Mouse (Mus musculus) frontal cortex, adult 2 months (tissue): ENCODE results near the gene Olfr1116. TPM values are rescaled to one million over a fixed set of nuclear protein-coding genes. Genes with fewer than 3 reads are reported as not detected.
"Not testable (repeated sequence)": the region's sequence is repeated elsewhere in the genome, so short reads cannot be mapped to it uniquely, and the experiment has no call there.

ENCODE experiments used
- DNase-seq, 2 experiments: peaks; one replicate each; pipeline ENCODE4 v3.0.0; 2022; ENCODE audit warnings: low spot score in 1 of 2; ENCODE audit errors: extremely low spot score in 1 of 2
- polyA plus RNA-seq: library from polyadenylated mRNA; depleted of rRNA; stranded (reverse); fragments of >200 nt; gene quantifications from 2 replicates; pipeline ENCODE4 v1.2.3, GENCODE M21; 2012; rRNA removed

The Olfr1116 gene
- polyA plus RNA-seq: not detected in 2 replicates

DNA sequence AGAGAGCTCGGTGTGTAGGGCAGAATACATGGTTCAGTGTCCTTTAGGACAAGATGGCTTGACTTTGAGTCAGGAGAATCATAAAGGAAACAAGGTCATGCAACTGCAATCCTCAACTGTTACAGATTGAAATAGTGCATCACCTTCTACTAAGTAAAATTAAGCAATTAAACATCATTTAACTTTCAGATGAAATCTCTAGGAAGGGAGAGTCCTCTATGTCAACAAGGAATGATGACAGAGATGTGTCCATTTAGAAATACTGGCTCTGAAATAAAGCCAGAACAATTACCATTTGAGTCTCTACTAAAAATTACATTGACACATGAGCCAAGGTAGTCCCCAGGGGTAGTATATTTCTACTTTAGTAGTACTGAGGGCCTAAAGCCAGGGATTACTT, at the start of gene Olfr1116:
Gene Olfr1116 (plus strand): TSS at position 301 of the 400 bp plus-strand sequence.
- DNase-seq: no peak

DNA sequence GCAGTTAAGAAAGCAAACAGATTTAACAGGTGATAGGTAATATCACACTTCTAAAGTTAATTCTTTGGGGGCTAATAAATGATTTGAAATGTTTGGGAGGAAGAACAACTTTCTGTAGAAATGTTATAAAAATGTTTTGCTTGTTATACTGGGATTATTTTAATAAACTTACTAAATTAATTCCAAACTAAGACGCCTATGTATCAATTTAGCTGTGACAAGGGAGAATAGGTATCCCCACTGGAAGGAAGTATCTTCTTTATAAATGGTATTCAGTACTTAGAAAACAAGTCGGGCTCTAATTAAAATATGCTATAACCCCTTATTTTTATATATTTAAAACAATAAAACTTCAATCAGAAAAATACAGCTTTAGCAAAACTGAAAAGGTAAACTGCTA, 19.6 kb upstream of the Olfr1116 start, which contains the start of gene Olfr1115:
Gene Olfr1115 (plus strand): TSS at position 301 of the 400 bp plus-strand sequence.
- no peak for DNase-seq

GRCm38 (mm10) chr2:87293977-87294376, 26.6 kb downstream of the Olfr1116 start:
- not testable (repeated sequence) for DNase-seq

- DNase-seq: no peak
These were observed 39.9 kb downstream of the Olfr1116 start, which contains the start of gene Olfr1118 for GRCm38 (mm10) chr2:87307281-87307680. TSS of gene Olfr1118 (plus strand) at chr2:87307581.

Other genes with a start within 250 kb of the Olfr1116 start
- 0.15 TPM in 1 of 2 replicates, not detected in the other for gene Olfr1104, start 240.5 kb upstream of the Olfr1116 start, polyA plus RNA-seq
- not detected in 2 replicates for gene Olfr1105, start 231.0 kb upstream of the Olfr1116 start, polyA plus RNA-seq
- gene Olfr1106, start 215.3 kb upstream of the Olfr1116 start, polyA plus RNA-seq: 0.23 TPM in 1 of 2 replicates, not detected in the other
- gene Olfr1107, start 191.7 kb upstream of the Olfr1116 start, polyA plus RNA-seq: not detected in 2 replicates
- not detected in 2 replicates for gene Olfr1109, start 171.5 kb upstream of the Olfr1116 start, polyA plus RNA-seq
- gene Olfr259, start 153.0 kb upstream of the Olfr1116 start, polyA plus RNA-seq: not detected in 2 replicates
- 0.04 TPM in 1 of 2 replicates, not detected in the other for gene Olfr1110, start 127.2 kb upstream of the Olfr1116 start, polyA plus RNA-seq
- gene Olfr1111, start 114.9 kb upstream of the Olfr1116 start, polyA plus RNA-seq: not detected in 2 replicates
- gene Olfr1112, start 79.7 kb upstream of the Olfr1116 start, polyA plus RNA-seq: not detected in 2 replicates
- not detected in 2 replicates for gene Olfr1113, start 58.6 kb upstream of the Olfr1116 start, polyA plus RNA-seq
- gene Olfr1115, start 19.5 kb upstream of the Olfr1116 start, polyA plus RNA-seq: not detected in 2 replicates
- not detected in 2 replicates for gene Olfr1118, start 40.0 kb downstream of the Olfr1116 start, polyA plus RNA-seq
- not detected in 2 replicates for gene Olfr1120, start 87.3 kb downstream of the Olfr1116 start, polyA plus RNA-seq
- gene Olfr1121, start 102.4 kb downstream of the Olfr1116 start, polyA plus RNA-seq: not detected in 2 replicates
- gene Olfr1122, start 118.3 kb downstream of the Olfr1116 start, polyA plus RNA-seq: not detected in 2 replicates
- not detected in 2 replicates for gene Olfr1123, start 149.1 kb downstream of the Olfr1116 start, polyA plus RNA-seq
- not detected in 2 replicates for gene Olfr1124, start 162.7 kb downstream of the Olfr1116 start, polyA plus RNA-seq
- not detected in 2 replicates for gene Olfr1126, start 186.4 kb downstream of the Olfr1116 start, polyA plus RNA-seq
- not detected in 2 replicates for gene Pramel7, start 229.6 kb downstream of the Olfr1116 start, polyA plus RNA-seq
- not detected in 2 replicates for gene Pramel6, start 239.0 kb downstream of the Olfr1116 start, polyA plus RNA-seq